Mouse (Mus musculus) heart, postnatal 10 days (tissue): ENCODE results near the gene Dscaml1. TPM values are rescaled to one million over a fixed set of nuclear protein-coding genes. Genes with fewer than 3 reads are reported as not detected.
A peak's percentile ranks its signal among the peaks of the same experiment; 100 is the strongest.

ENCODE experiments used
- DNase-seq, 2 experiments: peaks; one replicate each; pipeline ENCODE4 v3.0.0; 2021
- intact Hi-C: fragments of 180-260 bp; cut with DNase I; formaldehyde crosslinking; loops from one replicate; pipeline ENCODE4 v1.15.1; 2025
- total RNA-seq, 2 experiments: library from RNA; stranded (reverse); gene quantifications; 2 replicates each; pipeline ENCODE4 v1.2.3; 2021

Gene Dscaml1
- total RNA-seq, 2 experiments from 2014 or later, result not detected

DNA sequence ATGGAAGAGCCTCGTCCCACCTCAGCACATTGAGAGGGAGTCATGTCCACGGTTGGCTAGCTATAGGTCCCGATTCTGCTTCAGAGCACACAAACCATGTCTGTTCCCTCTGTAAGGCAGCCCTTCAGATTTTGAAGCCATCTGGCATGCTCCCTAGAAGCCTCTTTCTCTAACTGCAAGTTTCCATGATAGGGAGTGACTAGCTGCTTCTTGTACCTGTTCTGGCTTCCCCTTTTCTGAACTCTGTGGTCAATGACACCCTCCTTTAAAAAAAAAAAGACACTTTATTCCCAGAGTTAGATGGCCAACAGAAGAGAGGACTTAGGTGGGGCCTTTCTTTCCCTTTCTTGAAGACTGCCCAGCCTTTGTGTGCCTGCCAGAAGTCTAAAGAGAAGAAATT, 130.5 kb downstream of the Dscaml1 start:
- intact Hi-C loops, result no loop called here
- no peak for DNase-seq

DNA sequence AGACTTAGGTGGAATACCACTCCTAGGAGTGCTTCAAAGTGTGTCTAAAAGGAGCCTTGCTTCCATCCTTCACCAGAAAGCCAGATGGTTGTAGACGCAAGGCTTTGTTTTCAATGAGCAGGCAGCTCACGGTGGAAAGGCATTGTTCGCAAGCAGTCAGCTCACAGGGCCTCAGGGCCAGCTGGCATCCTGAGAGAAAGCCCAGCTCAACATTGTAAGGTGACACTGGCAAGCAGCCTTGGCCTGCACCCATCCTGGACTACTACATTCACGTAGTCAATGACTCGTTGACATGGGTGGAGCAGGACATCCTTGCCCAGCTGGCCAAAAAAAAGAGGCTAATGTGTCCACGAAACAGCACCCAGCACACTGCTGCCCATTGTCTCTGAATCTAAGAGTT, 134.6 kb downstream of the Dscaml1 start:
- peak; percentile 26 to 28 for DNase-seq
- intact Hi-C loops, result no loop called here

DNA sequence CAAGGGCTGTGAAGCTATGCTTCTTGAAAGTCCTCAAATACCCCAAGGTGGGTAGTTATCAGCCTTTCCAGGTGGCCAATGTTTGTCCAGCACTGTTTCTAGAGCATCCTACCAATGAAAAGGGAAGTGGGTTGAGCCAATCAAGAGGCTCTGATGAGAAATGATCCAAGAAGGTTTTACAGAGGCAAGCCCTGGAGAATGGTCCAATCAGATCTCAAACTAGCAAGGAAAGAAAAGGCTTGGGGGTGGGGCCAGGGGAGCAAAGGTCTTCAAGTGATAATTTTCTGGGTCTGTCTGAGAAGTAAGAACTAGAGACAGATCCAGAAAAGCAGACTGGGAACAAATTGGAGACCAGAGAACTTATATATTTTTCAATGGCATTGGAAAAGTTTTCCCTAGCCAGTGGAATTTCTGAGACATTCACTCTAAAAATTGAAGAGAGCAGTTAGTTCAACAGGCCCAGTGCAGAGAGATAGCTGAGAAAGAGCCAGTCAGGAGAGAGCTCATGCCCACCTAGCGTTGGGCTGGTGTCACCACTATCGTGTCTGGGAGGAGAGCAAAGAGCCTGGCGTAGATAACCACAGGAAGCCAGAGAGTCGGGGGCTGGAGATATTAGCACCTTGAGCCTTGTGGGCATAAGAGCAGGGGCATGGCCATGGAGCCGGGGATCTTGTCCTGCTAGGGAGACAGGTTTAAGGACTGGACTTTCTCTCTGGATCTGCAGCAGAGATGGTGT, 140.6 kb downstream of the Dscaml1 start:
- DNase-seq, result no peak
- intact Hi-C loops, result no loop called here

DNA sequence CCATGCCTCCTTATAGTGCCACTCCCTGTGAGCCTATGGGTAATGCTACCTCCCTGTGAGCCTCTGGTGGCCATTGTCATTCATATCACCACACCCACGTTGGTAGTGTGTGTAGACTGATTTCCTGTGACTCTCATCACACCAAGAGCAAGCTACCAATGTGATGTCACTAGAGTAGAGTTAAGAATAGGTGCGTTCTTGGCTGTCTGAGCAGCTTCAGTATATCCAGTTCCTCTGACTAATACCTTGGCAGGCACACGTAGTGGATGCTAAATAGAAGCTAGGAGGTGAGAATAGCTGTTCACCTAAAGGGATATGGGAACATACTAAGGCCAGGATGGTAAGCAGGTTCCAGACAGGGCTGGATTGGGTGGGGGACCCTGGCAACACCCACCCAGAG, 143.3 kb downstream of the Dscaml1 start:
- DNase-seq, result no peak
- intact Hi-C loops, result no loop called here

DNA sequence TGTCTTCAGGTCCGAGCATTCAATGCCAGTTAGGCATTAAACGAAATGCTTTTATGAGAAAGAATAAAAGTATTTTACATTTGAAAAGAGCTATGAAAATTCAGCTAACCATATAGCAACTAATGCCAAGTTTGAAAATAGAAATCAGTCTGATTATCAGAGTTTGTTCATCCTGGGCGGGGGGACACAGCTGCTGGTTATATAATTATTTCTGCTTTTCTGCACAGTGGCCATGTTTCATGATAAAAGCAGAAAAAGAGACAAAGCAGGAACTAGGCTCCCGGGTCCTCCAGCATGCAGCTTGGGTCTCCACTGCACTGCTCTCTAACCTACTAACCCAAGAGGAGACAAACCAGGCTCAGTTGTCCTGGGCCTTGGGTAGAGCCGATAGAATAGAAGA, 143.9 kb downstream of the Dscaml1 start:
- intact Hi-C loops, result no loop called here
- DNase-seq, result no peak

DNA sequence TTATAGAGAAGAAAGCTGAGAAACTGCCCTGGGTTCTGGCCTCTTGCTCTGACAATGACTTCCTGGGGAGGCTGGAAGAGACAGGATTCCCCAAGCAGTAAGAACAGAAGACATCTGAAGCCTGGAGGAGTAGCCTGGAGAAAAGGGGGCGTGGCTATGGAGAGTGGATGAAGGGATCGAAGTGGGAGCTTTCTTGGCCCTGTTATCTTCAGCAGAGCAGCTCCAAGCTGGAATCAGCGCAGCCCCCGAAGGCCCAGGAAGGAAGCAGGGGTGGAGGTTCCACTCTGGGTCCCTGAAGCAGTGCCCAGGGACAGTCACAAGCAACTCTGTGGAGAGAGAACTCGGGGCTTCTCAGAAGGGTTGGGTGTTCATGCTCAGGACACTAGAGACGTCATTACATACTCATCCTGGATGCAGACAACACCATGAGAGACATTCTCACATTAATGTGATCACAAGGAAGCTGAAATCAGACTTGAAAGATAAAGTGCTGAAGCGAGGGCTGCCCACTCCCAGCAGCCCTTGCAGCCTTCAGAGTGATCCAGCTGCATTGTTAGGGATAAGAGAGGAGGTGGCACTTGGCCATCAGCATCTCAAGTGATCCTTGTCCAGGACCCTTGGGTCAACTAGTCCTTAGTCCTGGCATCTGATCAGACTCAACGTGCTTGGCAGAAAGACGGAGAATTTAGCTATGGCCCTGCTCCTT, 146.5 kb downstream of the Dscaml1 start:
- peak; percentile 36 to 45 for DNase-seq
- intact Hi-C loops, result no loop called here

DNA sequence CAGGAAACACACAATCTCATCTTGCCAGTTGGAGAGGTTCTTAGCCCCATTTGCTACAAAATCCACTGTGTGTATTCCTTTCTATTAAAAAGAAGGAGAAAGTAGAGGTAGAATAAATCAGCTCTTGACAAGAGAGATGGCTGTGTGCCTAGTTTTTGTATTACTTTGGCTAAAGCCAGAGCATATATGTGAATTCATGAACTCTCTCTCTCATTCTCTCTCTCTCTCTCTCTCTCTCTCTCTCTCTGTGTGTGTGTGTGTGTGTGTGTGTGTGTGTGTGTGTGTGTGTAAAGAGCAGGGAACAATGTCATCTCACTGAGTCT, 147.0 kb downstream of the Dscaml1 start:
- intact Hi-C loops, result no loop called here
- no peak for DNase-seq

DNA sequence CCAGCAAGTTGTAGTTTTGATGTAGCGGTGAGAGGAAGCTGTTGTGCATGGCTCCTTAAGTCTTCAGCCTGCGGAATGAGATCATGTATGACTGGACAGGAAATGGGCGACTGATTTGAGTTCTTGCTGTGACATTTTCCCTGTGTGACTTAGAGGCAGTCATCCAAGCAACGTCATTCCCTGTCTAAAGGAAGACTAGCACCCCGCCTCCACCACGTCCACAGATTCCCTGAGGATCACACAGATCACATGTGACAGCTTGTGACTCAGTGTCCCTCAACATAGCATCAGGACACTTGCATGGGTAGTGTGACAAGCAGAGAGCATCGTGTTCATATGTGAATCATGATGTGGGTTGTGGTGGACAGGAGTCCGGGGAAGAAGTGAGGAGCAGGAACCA, 147.6 kb downstream of the Dscaml1 start:
- DNase-seq, result peak; percentile 43 to 49

DNA sequence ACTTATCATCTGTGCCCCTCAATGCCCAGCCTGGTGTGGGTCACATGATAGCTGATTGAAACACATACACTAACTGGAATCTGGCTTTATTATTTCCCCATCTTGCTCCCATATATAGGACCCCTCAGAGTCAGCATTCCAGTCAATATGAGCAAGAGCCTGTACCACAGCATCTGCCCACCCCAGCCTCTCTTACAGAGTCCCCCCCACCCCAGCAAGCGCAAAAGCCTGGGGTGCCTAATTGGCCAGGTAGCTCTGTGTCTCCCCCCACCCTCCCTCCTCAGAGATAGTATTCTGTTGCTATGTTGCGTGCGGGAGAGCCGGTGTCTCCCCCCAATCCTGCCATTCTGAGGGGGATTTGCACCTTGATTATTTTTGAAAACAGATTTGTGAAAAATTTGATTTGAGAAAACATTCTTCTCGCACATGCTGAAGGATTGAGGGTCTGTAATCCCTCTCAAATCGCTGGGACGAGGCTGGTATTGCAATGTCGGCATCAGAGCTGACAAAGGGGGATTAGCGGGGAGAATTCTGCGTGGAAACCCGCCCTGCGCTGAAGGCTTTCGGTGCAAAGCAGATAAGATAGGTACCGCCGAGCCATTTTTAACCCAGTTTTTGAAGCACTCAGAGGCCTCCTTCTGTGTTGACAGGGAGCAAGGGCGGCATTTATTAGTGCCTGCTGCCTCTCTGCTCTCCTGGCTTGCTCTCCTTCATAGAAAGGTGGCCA, 153.8 kb downstream of the Dscaml1 start:
- intact Hi-C loops, result loop anchor here (10.0 kb wide), 2 partner anchors 175 to 295 kb away; no protein-coding TSS in a partner anchor
- DNase-seq, result peak in 1 of 2 experiments; percentile 12

More for the DNA sequence above, 147.6 kb downstream of the Dscaml1 start:
- intact Hi-C loops, result no loop called here

DNA sequence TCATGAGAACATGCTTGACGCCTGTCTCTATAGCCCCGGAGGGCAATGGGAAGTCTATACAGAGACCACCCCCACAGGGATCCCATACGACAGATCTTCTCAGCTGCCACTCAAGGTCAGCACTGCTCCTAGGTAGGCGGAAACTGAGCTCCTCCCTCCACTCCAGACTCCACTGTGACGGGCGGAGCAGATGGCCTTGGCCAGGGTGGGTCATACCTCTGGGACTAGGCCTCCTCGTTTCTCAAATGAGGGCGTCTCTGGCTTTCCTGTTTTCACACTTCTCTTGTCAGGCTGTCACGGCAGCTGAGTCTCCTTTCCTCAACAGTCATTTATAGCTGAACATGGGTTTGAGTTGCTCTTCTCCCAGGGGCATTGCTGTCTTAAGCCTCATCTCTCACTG, 160.0 kb downstream of the Dscaml1 start:
- intact Hi-C loops, result loop anchor here (10.0 kb wide), 2 partner anchors 168 to 288 kb away; no protein-coding TSS in a partner anchor
- DNase-seq, result no peak

DNA sequence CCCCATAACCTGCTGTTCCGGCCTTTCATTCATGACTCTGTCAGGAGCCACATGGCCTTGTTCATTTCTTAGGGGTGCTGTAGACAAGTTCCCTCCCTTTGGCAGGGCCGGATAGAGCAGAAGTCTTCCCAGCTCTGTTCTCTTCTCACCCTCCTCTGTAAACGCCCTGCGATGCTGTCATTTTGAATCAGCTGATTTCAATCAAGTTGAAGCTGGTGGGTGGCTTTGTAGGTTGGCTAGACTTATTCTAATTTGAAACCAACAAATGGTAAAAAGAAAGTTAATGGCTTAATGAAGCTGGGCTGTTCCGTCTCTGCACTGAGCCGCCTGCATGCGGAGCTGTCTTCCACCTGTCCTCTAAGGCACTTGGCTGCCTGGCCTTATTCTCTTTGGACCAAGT, 161.3 kb downstream of the Dscaml1 start:
- intact Hi-C loops, result loop anchor here (10.0 kb wide), 2 partner anchors 167 to 287 kb away; no protein-coding TSS in a partner anchor
- DNase-seq, result no peak

DNA sequence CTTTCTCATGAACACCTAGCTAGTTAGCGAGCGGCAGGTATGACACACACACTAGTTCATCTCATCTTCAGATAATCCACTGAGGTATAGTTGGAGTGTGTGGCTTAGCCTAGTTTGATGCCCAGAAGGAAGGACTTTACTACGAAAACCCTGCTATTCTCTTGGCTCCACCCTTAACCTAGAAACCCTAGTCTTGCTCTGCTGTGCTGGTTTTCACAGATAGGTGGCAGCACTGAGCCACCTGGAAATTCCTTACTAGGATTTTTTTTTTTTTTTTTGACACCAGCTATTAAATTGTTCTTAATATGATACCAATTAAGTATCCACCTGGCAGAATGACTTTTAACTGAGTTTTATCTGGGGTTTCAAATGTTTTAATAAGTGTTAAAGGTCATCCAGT, 163.4 kb downstream of the Dscaml1 start:
- intact Hi-C loops, result loop anchor here (10.0 kb wide), 2 partner anchors 165 to 285 kb away; no protein-coding TSS in a partner anchor
- DNase-seq, result peak; percentile 50 to 77

DNA sequence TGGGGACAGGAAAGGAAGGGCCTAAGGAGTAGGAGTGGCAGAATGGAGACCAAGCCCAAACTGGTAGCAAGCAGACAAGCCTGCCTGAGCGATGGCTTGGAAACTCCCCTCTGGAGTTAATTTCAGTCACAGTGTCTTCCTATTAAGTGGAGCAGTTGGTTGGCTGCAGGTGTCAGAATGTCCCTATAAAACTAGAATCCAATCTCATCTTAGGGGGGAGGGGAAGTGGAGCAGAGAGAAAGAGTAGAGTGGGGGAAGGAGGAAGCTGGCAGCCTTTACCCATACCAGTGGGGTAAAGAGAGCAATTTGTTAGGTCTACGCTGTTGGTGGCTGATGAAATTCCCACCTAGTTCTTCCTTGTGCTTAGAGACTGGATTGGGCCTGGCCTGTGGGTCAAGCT, 164.6 kb downstream of the Dscaml1 start:
- intact Hi-C loops, result no loop called here
- DNase-seq, result no peak

DNA sequence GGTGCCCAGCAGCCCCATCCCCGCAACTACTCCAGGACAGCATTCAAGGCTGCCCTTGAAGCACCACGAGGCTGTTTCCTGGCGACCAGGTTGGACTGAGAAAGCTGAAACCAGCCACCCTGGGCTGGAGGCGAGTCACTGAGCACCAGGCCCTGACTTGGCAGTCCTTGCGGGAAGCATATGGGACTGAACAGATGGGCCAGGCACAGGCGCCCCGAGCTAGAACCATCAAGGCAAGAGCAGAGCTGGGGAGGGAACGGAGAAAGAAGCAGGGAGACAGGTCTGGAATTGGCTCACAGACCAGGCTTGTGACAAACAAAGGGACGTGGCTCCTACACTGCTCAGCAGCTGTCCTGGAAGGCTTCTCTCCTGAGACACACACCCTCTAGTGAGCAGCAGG, 165.9 kb downstream of the Dscaml1 start:
- intact Hi-C loops, result no loop called here
- no peak for DNase-seq

DNA sequence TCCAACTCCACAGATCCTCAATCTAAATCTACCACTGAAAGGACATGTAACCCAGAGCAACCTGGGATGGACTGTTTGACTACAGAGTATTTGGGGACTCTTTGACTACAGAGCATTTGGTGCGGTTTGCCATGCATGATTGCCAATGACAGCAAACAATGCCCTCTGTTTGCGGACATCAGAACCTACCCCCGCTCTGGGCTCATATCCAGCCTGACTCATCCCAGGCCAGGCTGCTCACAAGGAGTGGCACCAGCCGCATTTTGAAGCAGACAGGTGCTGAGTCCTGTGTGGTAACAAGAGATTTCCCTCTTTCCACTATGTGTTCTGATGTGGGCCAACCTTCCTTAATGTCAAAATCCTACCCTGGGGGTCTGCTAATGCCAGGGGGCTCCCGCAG, 171.7 kb downstream of the Dscaml1 start:
- DNase-seq, result no peak
- intact Hi-C loops, result loop anchor here (5.0 kb wide), 1 partner anchor 181 kb away; no protein-coding TSS in a partner anchor

DNA sequence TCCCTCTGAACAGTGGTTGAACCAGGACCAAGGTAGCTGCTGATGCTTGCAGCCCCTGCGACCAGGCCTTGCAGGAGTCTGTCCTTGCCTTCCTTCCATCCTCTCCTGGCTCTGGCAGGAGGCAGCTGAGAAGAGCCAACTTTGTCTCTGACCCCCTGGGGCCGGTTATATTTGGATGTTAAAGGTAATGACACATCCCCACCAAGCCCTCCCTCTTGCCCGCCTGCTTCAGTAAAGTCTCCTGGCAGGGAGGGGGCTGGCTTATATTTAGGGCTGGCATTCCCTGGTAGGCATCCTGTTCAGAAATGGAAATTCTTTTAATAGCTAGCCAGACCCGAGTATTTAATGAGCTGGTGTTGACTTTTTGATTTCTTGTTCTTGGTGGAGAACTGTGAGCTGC, 172.9 kb downstream of the Dscaml1 start:
- intact Hi-C loops, result loop anchor here (5.0 kb wide), 1 partner anchor 182 kb away; no protein-coding TSS in a partner anchor
- no peak for DNase-seq

DNA sequence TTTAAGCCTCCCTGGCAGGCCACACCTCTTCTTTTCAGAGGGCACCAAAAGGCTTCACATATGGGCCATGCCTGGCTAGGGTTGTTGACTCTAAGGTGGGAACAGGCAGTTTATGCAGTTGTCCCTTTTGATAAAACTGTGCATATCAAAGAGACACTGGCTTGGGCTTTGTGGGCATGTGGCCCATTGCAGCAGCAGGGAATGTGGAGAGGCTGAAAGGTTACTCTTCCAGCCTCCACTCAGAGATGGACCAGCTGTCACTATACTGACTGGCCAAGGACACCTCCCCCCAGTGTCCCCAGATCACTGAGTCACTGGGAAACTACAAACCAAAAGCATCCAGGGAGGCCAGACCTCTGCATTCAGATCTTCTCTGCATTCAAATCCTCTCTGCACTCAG, 180.9 kb downstream of the Dscaml1 start:
- intact Hi-C loops, result no loop called here

DNA sequence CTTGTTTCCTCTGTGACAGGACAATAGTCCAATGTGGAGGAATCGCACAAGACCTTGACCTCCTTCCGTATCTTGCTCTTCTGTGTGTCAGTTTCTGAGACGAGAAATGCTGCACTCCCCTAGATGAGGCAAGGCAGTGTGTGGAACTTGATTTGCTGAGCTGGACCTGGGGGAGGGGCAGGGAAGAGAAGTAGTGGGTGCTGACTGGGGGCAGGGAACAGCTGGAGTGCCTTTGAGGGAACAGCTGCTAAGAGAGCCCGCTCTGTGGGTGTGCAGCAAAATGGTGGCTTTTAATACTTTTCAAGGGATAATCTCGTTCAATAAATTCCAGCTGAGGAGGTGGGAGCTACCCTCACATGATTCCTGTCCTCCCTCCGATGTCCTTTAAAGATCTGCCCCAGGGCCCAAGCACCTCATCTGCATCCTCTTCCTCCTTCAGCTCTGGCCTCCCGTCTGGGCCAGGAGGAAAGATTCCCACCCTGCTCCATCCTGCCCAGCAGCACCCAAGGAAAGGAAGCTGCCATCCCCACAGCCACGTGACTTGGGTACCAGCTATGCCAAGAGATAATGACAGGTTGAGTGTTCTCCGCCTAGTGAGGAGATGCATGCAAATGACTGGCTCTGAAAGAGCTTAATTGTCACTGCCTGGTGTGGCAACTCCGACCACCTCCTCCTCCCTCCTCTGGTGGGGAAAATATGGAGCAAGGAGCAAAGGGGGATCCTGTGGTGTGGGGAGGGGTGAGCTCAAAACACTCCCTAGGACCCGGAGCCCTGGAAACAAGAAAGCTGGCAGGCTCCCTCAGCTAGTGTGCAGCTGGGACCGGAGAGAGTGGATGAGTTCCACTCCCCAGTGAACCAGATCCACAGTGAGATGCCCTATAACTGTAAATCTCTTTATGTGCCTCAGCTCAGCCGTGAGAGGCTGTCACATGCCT, 181.9 kb downstream of the Dscaml1 start:
- intact Hi-C loops, result no loop called here
- peak; percentile 17 to 31 for DNase-seq

More for the DNA sequence above, 180.9 kb downstream of the Dscaml1 start:
- peak; percentile 41 to 47 for DNase-seq

DNA sequence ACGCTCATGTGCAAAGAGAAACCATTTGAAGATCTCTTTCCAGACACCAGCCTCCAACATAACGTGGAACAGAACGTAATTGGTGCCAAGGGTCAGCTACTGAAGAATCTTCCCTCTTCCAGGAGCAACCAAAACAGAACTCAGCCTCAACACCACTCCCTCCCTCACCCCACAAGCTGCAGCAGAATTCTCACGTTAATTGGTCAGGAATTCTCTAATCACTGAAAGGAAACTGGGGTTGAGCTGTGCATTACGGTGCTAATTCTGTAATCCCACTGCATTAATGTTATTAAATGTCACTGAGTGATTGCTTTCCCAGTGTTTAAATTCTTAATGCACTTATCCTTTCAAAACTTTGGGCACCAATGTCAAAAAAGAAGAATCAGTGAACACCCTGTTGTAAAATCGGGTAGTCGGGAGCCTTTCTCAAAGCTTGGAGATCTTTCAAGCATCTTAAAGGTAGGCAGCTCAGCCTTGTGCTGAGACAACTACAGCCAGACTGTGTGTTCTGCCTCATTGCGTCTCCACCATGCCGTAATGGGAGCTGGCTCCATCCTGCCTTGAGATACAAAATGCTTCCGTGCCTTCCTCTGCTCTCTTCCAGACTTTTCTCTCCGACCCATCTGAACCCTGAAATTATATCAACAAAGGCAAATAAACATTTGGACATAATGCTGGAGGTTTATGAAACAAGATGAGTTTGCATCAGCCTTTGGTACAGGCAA, 184.1 kb downstream of the Dscaml1 start:
- no peak for DNase-seq
- intact Hi-C loops, result no loop called here

DNA sequence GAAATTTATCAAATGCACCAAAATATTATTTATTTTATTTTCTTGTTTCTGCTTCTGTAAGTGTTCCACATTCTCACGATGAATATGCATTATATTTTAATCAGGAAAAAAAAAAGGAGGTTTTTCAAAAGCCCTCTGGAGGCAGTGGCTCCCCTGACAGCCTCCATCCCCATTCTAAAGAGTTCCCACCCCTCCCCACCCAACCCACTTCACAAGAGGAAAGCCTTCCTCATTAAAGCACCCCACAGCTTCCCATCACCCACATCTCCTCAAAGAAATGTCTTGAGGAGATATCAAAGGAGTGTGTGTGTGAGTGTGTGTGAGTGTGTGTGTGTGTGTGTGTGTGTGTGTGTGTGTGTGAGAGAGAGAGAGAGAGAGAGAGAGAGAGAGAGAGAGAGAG, 188.2 kb downstream of the Dscaml1 start:
- intact Hi-C loops, result no loop called here

More for the DNA sequence above, 188.2 kb downstream of the Dscaml1 start:
- DNase-seq, result no peak
